Mouse (Mus musculus) G1E (cell line): ENCODE results near the gene H2-Aa. TPM values are rescaled to one million over a fixed set of nuclear protein-coding genes. Genes with fewer than 3 reads are reported as not detected.

Experiments
- ATAC-seq: 2 replicates; pipeline ENCODE4 v1.8.0; 2016; ENCODE audit warnings: mild to moderate bottlenecking; ENCODE audit not compliant: insufficient number of reproducible peaks, poor library complexity, low FRiP score, severe bottlenecking; ENCODE audit errors: extremely low read depth
- DNase-seq: peaks from one replicate; pipeline ENCODE4 v3.0.0; 2012; ENCODE audit warnings: low spot score
- H3K27me3 ChIP-seq: 2 replicates; pipeline ENCODE4 v1.6.1; 2012; ENCODE audit warnings: mild to moderate bottlenecking, low read length, inconsistent platforms; ENCODE audit not compliant: insufficient read depth
- H3K36me3 ChIP-seq: replicated peaks from 2 replicates; pipeline ENCODE3; 2012; ENCODE audit warnings: mild to moderate bottlenecking, inconsistent platforms
- H3K4me1 ChIP-seq: 2 replicates; pipeline ENCODE4 v1.6.1; 2012; ENCODE audit warnings: low read depth, low read length, inconsistent platforms, mixed read lengths; ENCODE audit not compliant: insufficient read depth
- H3K4me3 ChIP-seq: 2 replicates; pipeline ENCODE4 v1.5.1; 2012; ENCODE audit warnings: low read depth, mild to moderate bottlenecking, inconsistent platforms, low read length, moderate library complexity, mixed read lengths
- H3K9me3 ChIP-seq: replicated peaks from 2 replicates; pipeline ENCODE4 v1.6.1; 2012; ENCODE audit warnings: inconsistent platforms
- CTCF ChIP-seq: IDR thresholded peaks from 2 replicates; pipeline ENCODE4 v1.5.1; 2012; ENCODE audit warnings: low read depth, low read length, inconsistent platforms, mixed read lengths
- GATA1 ChIP-seq: IDR thresholded peaks from 2 replicates; pipeline ENCODE4 v1.6.1; 2012; ENCODE audit warnings: borderline replicate concordance, low read length, inconsistent platforms, mixed read lengths
- GATA2 ChIP-seq: IDR thresholded peaks from 2 replicates; pipeline ENCODE4 v1.6.1; 2012; ENCODE audit warnings: low read depth, low read length, inconsistent platforms, borderline replicate concordance
- POLR2AphosphoS5 ChIP-seq: IDR thresholded peaks from 2 replicates; pipeline ENCODE4 v1.6.1; 2012; ENCODE audit warnings: low read depth, low read length, inconsistent platforms; ENCODE audit not compliant: insufficient replicate concordance
- TAL1 ChIP-seq: conservative IDR thresholded peaks from 2 replicates; pipeline ENCODE4 v1.6.1; 2012; ENCODE audit warnings: low read depth, low read length, inconsistent platforms, mixed read lengths
- polyA plus RNA-seq: library from polyadenylated mRNA; stranded (reverse); fragments of >175 nt; gene quantifications from 2 replicates; pipeline ENCODE4 v1.2.3, GENCODE M21; 2012
- total RNA-seq, 2 experiments: library from RNA; stranded (forward) in 1 of 2; stranded (reverse) in 1 of 2; fragments of 200-1000 nt in 1 of 2; fragments of >200 nt in 1 of 2; fragmentation: Nextera tagmentation in 1 of 2; gene quantifications; 2 replicates each; pipeline ENCODE4 v1.2.3; 2014 to 2017

H2-Aa gene
- total RNA-seq (2014; fragmentation: Nextera tagmentation) = not detected in 2 replicates
- total RNA-seq (2017) = 0.06 TPM in 1 of 2 replicates, not detected in the other
- polyA plus RNA-seq = not detected in 2 replicates

DNA sequence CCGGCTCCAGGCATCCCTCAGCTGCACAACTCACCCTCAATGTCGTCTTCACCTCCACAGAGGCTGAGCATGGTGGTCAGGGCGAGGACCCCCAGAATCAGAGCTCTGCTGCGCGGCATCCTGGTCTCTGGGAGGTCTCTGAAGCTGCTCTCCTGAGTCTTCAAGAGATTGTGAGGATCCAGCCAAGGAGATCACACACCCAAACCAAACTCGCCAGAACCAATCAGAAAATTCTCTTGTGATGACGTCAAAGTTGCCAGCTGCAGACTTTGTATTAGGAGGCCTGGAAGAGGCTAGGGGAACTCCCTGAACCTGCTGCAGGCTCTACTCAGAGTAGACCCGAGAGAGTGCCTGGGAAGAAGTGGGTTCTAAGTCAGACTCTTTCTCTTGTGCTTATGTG is at the start of gene H2-Aa:
TSS of gene H2-Aa (minus strand) at position 176 of the 400 bp plus-strand sequence.
- H3K9me3 ChIP-seq = no peaks in the 10 kb centered on the region
- H3K4me3 ChIP-seq = no peak within 1 kb of the TSS
- H3K36me3 ChIP-seq = no peaks in the 10 kb centered on the region
- peaks cover 14% of the 10 kb centered on the region for H3K27me3 ChIP-seq
- no peak for ATAC-seq
- peak; percentile 15 for DNase-seq
- TF ChIP-seq CTCF (no peak), POLR2AphosphoS5 (no peak), GATA2 (no peak), TAL1 (no peak), GATA1 (no peak)
- H3K4me1 ChIP-seq = no peaks in the 10 kb centered on the region

DNA sequence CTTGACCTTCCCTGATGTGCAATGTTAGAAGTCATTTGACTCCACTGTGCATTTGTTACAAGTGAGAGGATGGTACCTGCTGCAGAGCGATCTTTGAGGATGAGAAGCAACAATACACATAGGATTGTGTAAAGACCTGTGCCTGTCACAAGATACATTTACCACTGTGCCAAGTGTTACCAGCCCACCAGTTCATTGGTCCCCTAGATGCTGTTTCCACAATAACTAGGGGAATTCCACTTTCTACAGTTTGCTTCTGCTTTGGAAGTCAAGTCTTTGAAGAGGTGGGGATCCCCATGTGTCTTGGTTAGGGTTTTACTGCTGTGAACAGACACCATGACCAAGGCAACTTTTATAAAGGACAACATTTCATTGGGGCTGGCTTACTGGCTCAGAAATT is 43.6 kb upstream of the H2-Aa start:
- Histone ChIP-seq H3K36me3 (no peaks in the 10 kb centered on the region), H3K27me3 (peaks cover 3% of the 10 kb centered on the region; the same call in 1 of the 2 replicates), H3K4me3 (no peak overlapping the region), H3K4me1 (no peaks in the 10 kb centered on the region), H3K9me3 (no peaks in the 10 kb centered on the region)
- ATAC-seq (no peak), DNase-seq (no peak)
- no peak for TF ChIP-seq POLR2AphosphoS5
- TF ChIP-seq GATA1 = no peak
- no peak for TF ChIP-seq GATA2
- TF ChIP-seq CTCF = no peak
- TF ChIP-seq TAL1 = no peak

DNA sequence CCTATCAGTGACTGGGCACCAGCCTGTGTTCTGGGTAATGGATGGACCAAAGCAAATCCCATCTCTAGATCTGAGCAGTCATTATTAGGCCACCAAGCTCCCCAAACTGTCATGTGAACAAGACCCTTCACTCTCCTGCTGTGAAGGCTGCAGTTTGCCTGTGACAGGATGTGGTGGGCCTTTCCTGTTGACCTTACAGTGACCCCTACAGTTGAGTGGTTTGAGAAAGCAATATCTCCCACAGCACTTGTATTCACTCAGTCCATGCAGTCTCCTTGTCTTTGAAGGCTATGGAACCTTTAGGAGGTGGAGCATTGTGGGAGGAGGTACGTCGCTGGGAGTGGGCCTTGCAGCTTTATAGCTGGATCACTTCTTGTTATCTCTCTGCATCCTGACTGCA is 42.2 kb upstream of the H2-Aa start:
- no peaks in the 10 kb centered on the region for H3K4me1 ChIP-seq
- no peaks in the 10 kb centered on the region for H3K36me3 ChIP-seq
- H3K9me3 ChIP-seq = no peaks in the 10 kb centered on the region
- H3K4me3 ChIP-seq = no peak overlapping the region
- no peak for TF ChIP-seq POLR2AphosphoS5
- TF ChIP-seq GATA1 = no peak
- no peak for TF ChIP-seq GATA2
- TF ChIP-seq TAL1 = no peak
- no peak for TF ChIP-seq CTCF
- H3K27me3 ChIP-seq = no peaks in the 10 kb centered on the region
- DNase-seq (no peak), ATAC-seq (no peak)

DNA sequence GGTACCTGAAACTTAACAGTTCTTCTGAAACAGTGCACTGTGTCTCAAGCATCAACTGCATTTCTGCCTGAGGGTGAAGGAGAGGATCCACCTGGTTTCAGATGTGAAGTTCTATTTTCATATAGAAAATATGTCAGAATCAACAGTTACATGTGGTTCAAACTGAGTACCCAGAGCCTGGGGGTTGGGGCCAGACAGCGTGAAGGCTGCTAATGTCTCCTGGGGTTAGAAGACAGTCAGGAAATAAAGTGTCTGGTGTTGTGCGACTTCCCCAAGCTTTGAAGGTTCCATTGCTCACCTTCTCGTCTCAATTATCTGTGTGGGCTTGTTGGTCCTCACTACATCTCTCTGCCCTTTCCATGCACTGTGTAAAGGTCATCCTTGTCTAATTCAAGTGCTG is 38.8 kb upstream of the H2-Aa start:
- no peak for DNase-seq
- H3K36me3 ChIP-seq = no peaks in the 10 kb centered on the region
- no peaks in the 10 kb centered on the region for H3K9me3 ChIP-seq
- H3K4me1 ChIP-seq = no peaks in the 10 kb centered on the region
- no peak for TF ChIP-seq GATA1
- TF ChIP-seq POLR2AphosphoS5 = no peak
- TF ChIP-seq GATA2 = no peak
- no peak for TF ChIP-seq TAL1
- no peak for TF ChIP-seq CTCF
- H3K4me3 ChIP-seq = no peak overlapping the region
- H3K27me3 ChIP-seq = no peaks in the 10 kb centered on the region
- ATAC-seq = no peak

DNA sequence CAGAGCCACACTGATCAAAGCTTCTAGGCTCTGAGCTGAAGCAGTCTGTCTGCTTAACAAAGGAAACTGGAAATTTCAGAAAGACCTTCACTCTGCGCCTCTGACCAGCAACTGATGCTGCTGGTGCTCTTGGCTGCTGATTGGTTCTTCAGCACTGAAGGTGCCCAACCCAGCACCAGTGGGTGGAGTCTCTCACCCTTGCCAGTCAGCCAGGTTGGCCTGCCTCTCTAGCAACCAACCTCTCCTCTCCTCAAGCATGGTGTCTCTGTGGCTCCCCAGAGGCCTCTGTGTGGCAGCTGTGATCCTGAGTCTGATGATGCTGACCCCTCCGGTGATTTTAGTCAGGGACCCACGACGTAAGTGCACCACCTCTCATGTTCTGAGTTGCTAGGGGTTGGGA is 37.8 kb upstream of the H2-Aa start, which contains the start of gene H2-Eb2:
TSS of gene H2-Eb2 (plus strand) at position 230 of the 400 bp plus-strand sequence.
- Histone ChIP-seq H3K27me3 (no peaks in the 10 kb centered on the region), H3K9me3 (no peaks in the 10 kb centered on the region), H3K4me1 (no peaks in the 10 kb centered on the region), H3K36me3 (no peaks in the 10 kb centered on the region), H3K4me3 (no peak within 1 kb of the TSS)
- DNase-seq (no peak), ATAC-seq (no peak)
- TF ChIP-seq CTCF = no peak
- no peak for TF ChIP-seq POLR2AphosphoS5
- no peak for TF ChIP-seq GATA2
- TF ChIP-seq TAL1 = no peak
- no peak for TF ChIP-seq GATA1

DNA sequence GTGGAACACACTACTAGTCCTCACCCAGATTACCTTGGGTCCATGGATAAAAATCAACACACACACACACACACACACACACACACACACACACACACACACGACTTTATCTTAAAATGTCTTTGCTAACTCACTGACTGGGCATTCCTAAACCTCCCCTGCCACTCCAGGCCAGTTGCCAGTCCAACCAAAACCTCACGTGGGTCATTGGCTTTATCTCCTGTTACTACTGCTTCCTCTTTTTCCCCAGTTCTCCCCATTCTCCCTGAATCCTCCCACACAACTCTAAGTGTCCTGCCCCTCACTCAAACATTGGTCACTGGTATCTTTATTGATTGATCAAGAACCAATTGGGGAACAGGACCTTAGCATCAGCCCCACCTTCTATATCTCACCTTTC is 29.7 kb upstream of the H2-Aa start:
- no peak for TF ChIP-seq POLR2AphosphoS5
- TF ChIP-seq GATA1 = no peak
- TF ChIP-seq TAL1 = no peak
- TF ChIP-seq GATA2 = no peak
- DNase-seq (no peak), ATAC-seq (no peak)
- H3K4me3 ChIP-seq = no peak overlapping the region
- H3K36me3 ChIP-seq = no peaks in the 10 kb centered on the region
- no peaks in the 10 kb centered on the region for H3K4me1 ChIP-seq
- H3K27me3 ChIP-seq = peaks cover 11% of the 10 kb centered on the region
- no peaks in the 10 kb centered on the region for H3K9me3 ChIP-seq

DNA sequence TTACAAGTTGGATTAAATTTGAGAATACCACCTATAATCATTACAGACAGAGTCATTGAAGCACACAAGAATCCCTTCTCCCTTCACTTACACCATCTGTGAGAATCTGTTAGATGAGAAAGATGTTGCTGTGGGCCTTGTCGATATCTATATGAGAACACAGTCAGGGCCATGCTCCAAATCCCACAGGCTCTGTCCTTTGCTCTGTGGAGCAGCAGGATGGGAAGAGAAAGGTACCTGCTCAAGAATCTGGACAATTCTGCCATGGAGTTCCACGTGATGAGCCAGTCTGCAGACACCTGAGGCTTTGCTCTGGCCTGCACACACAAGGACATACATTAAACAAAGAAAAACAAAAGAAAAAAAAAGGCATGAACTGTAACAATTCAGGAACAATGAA is 29.1 kb upstream of the H2-Aa start:
- Histone ChIP-seq H3K4me3 (no peak overlapping the region), H3K9me3 (no peaks in the 10 kb centered on the region), H3K36me3 (no peaks in the 10 kb centered on the region), H3K4me1 (no peaks in the 10 kb centered on the region), H3K27me3 (peaks cover 11% of the 10 kb centered on the region)
- ATAC-seq (no peak), DNase-seq (no peak)
- TF ChIP-seq CTCF = no peak
- TF ChIP-seq GATA2 = no peak
